Mouse (Mus musculus): ENCODE measurements around the gene Cse1l. TPM values are rescaled to one million over a fixed set of nuclear protein-coding genes. Genes with fewer than 3 reads are reported as not detected.

The Cse1l gene
- total RNA-seq, 2 experiments from 2014 or later = 74.4 to 87.8 TPM

DNA sequence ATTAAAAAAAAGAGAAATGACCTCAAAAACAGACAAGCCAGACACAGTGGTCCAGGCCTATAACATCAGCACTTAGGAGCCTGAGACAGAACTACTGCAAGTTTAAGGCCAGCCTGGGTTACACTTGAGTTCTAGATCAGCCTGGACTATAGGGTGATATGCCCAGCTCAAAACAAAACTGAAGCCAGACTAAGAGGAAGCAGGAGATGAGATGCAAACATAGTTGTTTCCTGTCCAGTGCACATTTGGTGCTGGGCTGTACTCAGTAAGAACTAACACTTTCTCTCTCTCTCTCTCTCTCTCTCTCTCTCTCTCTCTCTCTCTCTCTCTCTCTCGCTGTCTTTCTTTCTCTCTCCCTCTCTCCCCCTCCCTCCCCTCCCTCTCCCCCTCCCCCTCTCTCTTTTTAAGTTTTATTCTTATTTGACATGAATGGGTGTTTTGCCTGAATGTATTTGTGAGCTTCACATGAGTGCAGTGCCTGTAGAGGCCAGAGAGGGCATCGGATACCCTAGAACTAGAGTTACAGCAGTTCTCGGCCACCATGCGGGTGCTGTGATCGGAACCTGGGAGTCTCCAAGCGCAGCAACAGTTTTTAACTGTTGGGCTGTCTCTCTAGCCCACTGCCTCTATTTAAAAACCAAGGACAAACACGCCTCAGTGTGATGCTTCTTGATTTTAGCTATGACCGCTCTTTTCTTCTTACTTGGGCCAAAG lies 4.9 kb upstream of the Cse1l start:
- no peak for ATAC-seq (ENCODE audit: poor library complexity, severe bottlenecking)

DNA sequence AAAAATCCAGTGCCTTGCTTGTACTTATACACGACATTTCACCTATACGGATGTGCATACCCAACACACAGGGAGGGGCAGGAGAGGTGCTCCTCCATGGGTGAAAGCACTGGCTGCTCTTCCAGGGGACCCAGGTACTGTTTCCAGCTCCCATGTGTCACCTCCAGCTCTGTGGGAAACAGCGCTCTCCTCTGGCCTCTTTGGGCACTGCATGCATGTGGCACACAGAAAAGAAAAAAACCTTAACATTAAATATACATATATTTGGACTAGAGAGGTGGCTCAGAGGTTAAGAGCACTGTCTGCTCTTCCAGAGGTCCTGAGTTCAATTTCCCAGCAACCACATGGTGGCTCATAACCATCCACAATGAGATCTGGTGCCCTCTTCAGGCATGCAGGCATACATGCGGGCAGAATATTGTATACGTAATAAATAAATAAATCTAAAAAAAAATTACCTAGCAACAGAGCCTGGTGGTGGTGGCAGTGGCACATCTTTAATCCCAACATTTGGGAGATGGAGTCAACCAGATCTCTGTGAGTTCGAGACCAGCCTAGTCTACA lies 2.0 kb upstream of the Cse1l start:
- no peak for ATAC-seq (ENCODE audit: poor library complexity, severe bottlenecking)

DNA sequence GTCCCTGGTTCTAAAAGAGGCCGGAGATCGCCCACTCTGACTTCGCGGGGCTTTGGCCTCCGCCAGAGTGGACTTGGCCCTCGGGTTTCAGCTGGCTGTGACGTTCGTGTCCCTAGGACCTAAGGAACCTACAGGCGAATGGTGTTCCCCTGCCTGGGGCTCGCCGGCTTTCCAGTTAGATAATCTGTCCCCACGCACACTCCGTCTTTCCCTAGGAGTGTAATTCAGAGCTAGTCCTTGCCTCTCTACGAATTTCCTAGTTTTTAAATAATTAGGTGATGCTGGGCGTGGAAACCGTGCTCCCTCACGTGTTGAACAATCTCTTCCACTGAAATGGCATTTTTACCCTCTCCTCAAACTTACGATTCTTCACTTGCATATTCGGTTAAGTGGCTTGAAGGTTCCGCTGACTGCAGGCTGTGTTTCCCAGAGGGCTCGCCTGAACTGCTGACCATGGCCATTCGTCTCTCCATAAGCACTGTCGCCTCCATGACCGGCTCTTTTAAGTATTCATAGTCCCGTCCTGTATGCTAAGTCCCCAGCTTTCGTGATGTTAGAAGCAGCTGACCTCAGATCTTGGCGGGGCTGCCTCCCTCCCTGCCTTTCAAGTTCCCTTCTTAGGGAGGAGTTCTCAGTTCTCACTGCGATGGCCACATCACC lies 813 bp downstream of the Cse1l start:
- ATAC-seq (ENCODE audit: poor library complexity, severe bottlenecking) = peak; percentile 23; the same call in 1 of the 2 replicates

DNA sequence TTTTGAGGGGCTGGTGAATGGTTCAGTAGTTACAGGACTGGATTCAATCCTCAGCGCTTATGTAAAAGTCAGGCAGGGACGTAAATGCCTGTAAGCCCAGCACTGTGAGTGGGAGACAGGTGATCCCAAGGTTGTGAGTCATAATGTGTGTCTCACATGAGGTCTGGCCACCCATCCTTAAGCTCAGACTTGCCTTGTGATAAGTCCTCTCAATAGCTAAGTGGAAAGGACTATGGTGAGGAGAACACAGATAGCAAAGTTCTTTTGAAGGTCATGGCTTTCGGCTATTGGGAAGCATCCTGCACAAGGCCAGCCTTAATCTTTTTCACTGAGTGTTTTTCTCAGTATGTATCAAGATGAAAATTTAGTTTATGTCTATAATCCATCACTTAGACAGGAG lies 3.9 kb downstream of the Cse1l start:
- ATAC-seq (ENCODE audit: poor library complexity, severe bottlenecking) = no peak

DNA sequence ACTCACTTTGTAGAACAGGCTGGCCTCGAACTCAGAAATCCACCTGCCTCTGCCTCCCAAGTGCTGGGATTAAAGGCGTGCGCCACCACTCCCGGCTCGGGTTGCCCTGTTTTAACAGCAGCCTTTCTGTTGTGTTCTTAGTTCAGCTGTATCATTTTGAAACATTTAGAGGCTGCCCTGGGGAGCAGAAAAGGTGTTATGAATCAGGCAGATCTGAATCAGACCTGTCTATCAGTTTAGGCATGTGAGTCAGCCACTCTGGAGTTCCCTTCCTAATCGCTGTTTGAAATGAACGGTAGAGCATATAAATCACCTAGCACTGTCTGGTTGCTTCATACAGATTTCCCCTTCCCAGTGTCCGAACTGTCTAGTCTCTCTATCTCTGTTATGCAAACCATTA lies 4.7 kb downstream of the Cse1l start:
- ATAC-seq (ENCODE audit: poor library complexity, severe bottlenecking) = no peak

DNA sequence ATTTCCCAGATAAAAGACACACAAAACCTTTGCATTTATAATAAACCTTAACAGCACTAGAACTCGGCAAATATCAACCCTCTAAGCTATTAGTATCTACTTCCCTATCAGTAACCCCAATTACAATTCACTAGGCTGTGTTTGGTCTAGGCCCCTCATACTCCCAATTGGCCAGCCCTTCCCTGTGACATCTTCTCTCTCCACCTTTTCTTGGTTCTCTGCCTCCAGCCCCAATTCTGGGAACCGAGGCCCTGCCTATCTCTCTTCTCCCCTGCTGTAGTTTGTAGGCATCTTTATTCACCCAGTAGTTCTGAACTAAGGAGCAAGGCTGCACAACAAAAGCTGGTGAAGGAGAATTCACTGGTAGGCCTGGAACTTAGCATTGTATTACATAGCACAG lies 18.1 kb downstream of the Cse1l start:
- ATAC-seq (ENCODE audit: poor library complexity, severe bottlenecking) = no peak

DNA sequence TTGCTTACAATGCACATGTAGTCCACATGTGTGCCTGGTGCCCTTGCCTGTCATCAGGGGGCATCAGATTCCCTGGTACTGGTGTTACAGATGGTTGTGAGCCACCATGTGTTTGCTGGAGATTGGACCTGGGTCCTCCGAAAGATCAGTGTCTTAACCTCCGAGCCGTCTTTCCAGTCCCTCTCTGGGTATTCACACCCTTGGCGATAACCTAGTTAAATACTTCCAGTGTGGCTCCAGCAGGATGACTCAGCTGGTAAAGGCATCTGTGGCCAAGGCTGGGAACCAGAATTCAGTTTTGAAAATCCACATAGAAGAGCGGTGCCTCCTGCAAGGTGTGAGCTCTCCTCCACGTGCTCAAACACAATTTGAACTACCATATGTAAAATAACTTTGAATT lies 28.1 kb downstream of the Cse1l start:
- no peak for ATAC-seq (ENCODE audit: poor library complexity, severe bottlenecking)

DNA sequence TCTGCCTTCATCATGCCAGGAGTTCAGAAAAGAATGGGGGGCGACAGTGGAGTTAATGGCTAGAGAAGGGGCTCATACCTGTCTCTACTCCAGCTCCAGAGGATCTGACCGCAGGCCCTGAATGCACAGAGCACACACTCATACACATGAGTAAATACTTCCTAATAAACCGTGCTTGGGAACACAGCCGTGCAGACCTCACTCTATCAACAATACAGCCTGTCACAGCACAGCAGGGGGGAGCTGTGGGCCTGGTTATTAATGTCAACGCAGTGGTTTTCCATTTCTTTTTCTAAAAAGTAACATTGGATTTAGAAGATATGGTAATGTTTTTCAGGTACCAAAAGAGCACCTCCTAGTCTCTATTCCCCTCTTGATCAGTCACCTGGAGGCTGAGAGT lies 28.6 kb downstream of the Cse1l start:
- ATAC-seq (ENCODE audit: poor library complexity, severe bottlenecking) = no peak

DNA sequence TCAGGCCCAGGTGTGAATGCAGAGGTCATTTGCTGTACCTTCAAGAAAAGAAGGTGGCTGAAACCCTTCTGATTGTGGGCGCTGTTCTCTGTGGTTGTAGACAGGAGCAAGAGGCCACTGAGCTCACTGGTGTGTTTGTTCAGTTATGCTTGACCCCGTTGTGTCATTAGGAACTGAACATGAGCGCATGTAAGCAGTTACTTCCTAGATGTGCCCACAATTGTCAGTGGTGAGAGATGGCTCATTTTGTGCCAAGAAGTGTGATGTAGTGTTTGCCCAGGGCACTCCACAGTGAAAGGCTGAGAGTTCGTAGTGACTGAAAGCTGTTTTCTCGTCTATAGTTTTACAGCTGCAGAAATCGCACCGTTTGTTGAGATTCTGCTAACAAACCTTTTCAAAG lies 29.7 kb downstream of the Cse1l start:
- ATAC-seq (ENCODE audit: poor library complexity, severe bottlenecking) = no peak

DNA sequence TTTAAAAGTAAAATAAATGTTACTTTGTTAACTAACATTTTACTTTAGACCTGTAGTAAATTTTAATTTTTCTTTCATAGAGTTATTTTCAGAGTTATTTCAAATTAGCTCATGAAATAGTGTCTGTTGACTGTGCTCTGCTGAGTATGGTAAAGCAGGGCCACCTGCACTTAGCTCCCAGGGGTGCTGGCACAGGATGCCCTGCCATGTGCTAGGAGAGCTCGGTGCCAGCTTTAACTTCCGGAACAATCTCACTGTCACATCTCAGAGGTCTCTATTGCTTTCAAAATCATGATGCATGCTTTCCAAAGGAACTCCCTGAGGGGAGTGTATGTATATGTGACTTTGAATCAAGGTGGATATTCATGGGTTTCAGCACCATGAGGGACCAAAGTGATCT lies 30.3 kb downstream of the Cse1l start:
- no peak for ATAC-seq (ENCODE audit: poor library complexity, severe bottlenecking)

DNA sequence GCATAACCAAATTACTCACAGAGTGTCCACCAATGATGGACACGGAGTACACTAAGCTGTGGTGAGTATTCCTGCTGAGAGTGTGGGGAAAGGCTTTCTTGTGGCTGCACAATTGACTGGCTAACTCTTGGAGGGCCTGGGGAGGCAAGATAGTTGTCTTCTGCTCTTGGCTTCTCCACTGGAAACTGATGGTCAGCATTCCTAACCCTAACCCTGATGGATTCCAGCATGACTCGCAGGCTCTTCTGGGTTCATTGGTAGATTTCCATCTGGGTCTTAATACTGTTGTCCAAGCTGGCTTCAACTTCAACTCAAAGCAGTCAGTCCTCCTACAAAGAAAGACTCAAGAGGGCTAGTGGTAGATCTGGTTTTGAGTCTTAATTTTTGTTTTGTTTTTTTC lies 37.3 kb downstream of the Cse1l start:
- ATAC-seq (ENCODE audit: poor library complexity, severe bottlenecking) = no peak

DNA sequence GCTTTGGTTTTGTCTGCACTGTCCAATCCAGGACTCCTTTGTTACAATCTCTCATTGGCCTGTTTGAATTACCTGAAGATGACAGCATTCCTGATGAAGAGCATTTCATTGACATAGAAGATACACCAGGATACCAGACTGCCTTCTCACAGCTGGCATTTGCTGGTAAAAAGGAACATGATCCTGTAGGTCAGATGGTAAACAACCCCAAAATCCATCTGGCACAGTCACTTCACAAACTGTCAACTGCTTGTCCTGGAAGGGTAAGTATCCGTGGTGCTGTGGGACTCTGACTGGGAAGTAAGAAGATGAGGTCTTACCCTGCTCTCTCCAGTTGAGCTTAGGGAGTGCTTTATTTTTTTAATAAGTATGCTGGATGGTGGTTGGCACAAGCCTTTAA lies 38.5 kb downstream of the Cse1l start:
- no peak for ATAC-seq (ENCODE audit: poor library complexity, severe bottlenecking)

DNA sequence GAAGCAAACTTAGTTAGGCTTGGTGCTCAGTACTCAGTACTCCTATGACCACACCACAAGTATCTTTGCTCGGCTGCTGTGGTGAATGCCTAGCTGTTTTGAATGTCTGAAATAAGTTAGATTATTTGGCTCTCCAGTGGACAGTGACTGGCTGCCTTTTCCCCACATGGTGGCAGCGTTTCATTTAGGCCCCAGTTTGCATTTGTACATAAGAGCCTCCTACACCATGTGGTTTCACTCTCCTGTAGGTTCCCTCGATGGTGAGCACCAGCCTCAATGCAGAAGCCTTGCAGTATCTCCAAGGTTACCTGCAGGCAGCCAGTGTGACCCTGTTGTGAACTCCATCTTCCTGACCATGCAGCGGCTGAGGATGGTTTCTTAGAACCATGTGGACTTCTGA lies 39.6 kb downstream of the Cse1l start:
- no peak for ATAC-seq (ENCODE audit: poor library complexity, severe bottlenecking)

DNA sequence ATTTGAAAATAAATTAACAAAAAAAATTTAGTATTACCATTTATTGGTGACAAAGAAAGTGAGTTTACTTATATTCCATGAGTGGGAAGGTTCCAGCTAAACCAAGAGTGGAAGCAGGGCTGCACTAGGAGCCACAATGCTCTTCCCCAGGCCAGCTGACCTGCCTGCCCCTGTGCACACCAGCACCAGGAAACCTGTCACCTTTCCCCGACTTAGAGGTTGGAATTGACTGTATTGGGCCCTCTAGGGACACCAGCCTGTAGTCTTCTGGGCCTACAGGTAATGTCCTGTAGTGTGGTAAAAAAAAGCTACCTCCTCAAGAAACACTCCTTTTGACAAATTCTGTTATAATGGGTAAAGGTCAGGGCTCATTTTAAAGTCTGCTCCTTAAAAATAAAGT lies 42.4 kb downstream of the Cse1l start:
- no peak for ATAC-seq (ENCODE audit: poor library complexity, severe bottlenecking)

DNA sequence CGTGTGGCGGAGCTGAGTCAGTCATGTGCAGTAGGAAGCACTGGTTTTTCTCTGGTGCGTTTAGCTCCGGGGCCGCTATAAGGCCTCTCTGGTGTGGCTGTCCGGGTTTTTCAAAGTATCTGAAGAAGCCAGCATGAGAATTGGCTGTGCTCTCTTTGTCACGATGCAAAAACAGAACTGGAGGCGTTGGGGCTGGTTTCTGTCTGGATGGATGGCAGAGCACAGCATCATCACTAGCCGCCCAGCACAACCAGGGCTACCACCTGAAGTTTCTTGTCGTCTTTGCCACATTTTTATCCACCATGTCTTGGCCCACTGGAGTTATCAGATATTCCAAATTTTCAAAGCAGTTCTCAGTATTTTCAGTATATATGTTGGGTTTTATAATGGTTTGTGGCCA lies 43.1 kb downstream of the Cse1l start:
- ATAC-seq (ENCODE audit: poor library complexity, severe bottlenecking) = no peak

DNA sequence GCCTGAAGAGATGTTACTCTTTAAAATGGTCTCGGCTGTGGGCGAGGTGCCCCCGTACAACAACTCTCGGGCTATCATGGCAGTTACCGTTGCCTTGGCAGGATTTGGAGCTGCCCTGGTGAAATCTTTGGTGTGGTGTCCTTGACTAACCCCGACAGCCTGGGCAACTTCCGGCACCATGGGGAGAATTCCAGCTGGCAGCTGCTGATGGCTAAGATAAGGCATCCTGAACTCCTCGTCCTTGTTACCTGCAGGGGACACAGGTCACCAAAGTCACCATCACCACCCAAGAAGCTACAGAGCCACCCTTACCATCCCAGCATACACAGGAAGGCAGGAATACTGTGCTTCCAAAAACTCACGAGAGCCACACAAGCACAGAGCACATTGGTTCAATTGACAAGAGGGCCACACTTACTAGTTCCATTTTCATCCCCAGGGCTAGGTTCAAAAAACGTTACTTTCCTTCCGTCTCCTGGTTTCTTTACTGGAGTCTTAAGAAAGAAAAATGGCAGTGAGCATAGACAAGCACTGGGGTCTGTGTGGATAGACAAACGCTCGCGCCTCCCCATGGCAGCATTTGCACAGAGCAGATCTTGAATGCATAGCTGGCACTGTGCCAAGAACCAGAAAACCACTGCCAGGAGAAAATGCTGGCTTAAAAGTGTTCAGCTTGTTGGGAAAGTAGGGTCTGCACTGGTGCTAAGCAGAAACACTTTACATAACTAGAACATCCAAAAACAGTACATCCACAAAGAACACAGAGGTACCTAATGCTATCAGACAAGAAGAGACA lies 45.2 kb downstream of the Cse1l start:
- ATAC-seq (ENCODE audit: poor library complexity, severe bottlenecking) = no peak

DNA sequence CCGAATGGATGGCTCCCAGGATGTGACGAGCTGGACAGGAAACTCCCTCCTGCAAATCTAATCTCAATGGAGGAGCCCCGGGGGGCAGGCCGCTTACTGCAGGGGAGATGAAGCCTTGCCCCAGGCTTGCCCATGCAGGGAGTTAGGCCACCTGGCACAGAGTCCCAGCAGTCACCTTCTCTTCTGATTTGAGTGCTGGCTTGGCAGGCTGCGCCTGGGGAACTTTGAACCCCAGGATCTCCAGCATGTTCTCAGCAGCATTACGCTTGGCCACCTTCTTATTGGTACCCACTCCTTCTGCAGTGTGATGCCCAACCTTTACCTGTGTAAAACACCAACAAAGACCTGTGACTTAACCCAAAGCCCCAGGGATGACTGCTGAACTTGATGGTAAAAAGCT lies 46.3 kb downstream of the Cse1l start:
- no peak for ATAC-seq (ENCODE audit: poor library complexity, severe bottlenecking)

DNA sequence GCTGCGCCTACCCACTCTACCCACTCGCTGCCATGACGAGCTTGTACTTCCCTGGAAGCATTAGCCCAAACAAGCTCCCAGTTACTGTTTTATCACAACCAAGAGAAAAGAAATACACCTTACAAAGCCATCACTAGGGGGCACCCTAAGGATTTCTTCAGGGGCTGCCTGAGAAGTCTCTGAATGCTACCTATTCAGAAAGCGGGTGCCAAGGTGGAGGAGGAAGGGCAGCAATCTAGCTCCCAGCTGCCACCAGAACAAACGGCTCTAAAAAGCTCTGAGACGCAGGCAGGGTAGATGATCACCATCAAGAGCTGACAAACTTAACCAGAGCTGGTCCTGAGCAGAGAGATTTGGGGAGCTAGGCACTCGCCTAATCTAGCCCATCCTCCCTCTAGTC lies 51.0 kb downstream of the Cse1l start:
- ATAC-seq (ENCODE audit: poor library complexity, severe bottlenecking) = peak; percentile 60

DNA sequence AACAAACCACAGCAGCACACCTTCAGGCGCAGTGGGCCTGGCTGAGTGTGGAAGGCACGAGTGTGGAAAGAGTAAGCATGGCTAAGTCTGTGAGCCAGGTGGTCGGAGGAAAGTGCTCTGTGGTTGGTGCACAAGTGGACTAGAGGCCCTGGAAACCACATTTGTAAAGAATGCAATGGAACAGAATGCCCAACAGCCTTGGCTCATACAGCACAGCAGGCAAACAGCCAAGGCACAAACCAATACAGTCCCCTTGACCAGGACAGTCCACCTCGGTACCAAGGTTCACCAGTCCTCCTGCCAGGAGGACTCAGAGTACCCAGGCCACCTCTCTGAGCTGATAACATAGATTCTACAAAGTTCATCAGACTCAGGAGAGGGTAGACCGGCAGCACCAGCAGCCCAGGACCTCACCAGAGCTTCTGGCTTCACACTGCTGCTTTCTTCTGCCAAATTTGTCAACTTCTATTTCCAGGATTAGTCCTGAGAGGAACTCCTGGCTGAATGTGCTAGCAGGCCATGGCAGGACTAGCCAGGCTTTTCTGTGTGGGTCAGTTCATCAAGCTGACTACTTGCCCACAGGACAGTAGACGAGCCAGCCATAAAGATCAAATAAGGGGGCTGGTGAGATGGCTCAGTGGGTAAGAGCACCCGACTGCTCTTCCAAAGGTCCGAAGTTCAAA lies 54.9 kb downstream of the Cse1l start:
- ATAC-seq (ENCODE audit: poor library complexity, severe bottlenecking) = no peak

DNA sequence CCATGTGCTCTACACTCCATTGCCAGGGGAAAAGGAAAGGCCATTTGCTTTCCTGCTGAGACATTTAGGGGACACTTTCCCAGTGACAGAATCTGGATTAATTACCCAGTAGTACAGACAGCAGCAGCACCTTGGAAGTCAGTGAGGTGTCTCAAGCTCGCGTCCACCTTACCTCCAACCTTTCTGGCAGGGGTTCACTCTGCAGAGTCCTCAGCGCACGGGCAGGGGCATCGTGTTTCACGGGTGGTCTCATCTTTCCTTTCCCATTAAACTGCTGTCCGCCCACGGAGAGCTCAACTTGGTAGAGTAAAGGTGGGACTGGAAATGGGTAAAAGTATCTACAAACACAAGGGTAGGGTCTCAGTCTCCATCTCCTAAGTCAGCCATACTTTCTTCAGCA lies 57.4 kb downstream of the Cse1l start:
- ATAC-seq (ENCODE audit: poor library complexity, severe bottlenecking) = no peak

DNA sequence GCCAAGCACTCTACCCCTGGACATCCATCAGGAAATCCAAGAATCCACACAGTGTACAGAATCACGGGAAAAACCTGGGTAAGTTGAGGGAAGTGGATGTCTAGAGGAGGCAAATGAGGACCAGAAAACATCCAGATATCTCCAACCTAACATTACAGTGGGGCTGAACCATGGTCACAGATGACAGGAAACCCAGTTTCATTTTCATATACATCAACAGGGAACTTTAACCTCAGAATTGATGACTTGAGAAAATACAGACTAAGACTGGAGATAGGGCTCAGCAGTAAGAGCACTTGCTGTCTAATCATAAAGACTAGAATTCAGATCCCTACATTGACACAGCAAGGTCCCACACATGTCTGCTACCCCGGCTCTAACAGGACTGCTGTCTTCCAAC lies 58.9 kb downstream of the Cse1l start:
- ATAC-seq (ENCODE audit: poor library complexity, severe bottlenecking) = no peak

Data from megakaryocyte, adult 5-6 weeks (primary cell).